Mouse (Mus musculus) left cerebral cortex, adult 8-10 months (tissue): ENCODE measurements around the gene Lrrc30. TPM values are rescaled to one million over a fixed set of nuclear protein-coding genes. Genes with fewer than 3 reads are reported as not detected.

ENCODE experiments used
- DNase-seq, 2 experiments: peaks; one replicate each; pipeline ENCODE4 v3.0.0; 2022; ENCODE audit warnings: low spot score in 2 of 2
- total RNA-seq, 4 experiments: library from RNA; stranded (reverse); gene quantifications; 2 replicates each; pipeline ENCODE4 v1.2.4; 2022

Lrrc30 gene
- total RNA-seq, 4 experiments from 2014 or later: not detected

- no peak for DNase-seq
Observed at GRCm38 (mm10) chr17:67583422-67583821, 49.1 kb downstream of the Lrrc30 start.

- no peak for DNase-seq
Observed at GRCm38 (mm10) chr17:67582681-67583356, 49.7 kb downstream of the Lrrc30 start.

GRCm38 (mm10) chr17:67581839-67582238 lies 50.7 kb downstream of the Lrrc30 start:
- DNase-seq: no peak

Other genes with a start within 250 kb of the Lrrc30 start
- gene Lama1, start 64.5 kb upstream of the Lrrc30 start, total RNA-seq: 1 to 10 TPM; 2.9 to 4.5 (median 3.6) TPM